Mouse (Mus musculus) Muller cell, postnatal 12 days (primary cell): Measurements from ENCODE around the gene Rnf10.

Experiments used
- DNase-seq: peaks from one replicate; pipeline ENCODE4 v3.0.0-alpha.2; 2015; ENCODE audit errors: inconsistent ontology term

Rnf10 gene

GRCm38 (mm10) chr5:115235323-115235771 is 37.4 kb downstream of the Rnf10 start:
- DNase-seq, result peak; percentile 93

- DNase-seq, result no peak
Observed at GRCm38 (mm10) chr5:115234519-115234918, 38.2 kb downstream of the Rnf10 start.

- no peak for DNase-seq
Observed at GRCm38 (mm10) chr5:115233031-115233780, 39.5 kb downstream of the Rnf10 start.

GRCm38 (mm10) chr5:115232516-115232915 is 40.2 kb downstream of the Rnf10 start:
- no peak for DNase-seq

- DNase-seq, result no peak
Observed at GRCm38 (mm10) chr5:115231552-115232120, 41.1 kb downstream of the Rnf10 start.

GRCm38 (mm10) chr5:115230830-115231551 is 41.7 kb downstream of the Rnf10 start:
- DNase-seq, result no peak

- DNase-seq, result no peak
Observed at GRCm38 (mm10) chr5:115222485-115222884, 50.2 kb downstream of the Rnf10 start.

GRCm38 (mm10) chr5:115220931-115221640 is 51.6 kb downstream of the Rnf10 start:
- DNase-seq, result no peak

- DNase-seq, result no peak
Observed at GRCm38 (mm10) chr5:115217998-115218397, 54.7 kb downstream of the Rnf10 start.

GRCm38 (mm10) chr5:115215273-115216185 is 57.2 kb downstream of the Rnf10 start:
- no peak for DNase-seq

GRCm38 (mm10) chr5:115214864-115215263 is 57.8 kb downstream of the Rnf10 start:
- peak; percentile 46 for DNase-seq

GRCm38 (mm10) chr5:115212861-115213260 is 59.8 kb downstream of the Rnf10 start:
- no peak for DNase-seq

GRCm38 (mm10) chr5:115212451-115212850 is 60.2 kb downstream of the Rnf10 start:
- DNase-seq, result no peak

- no peak for DNase-seq
Observed at GRCm38 (mm10) chr5:115210380-115210779, 62.3 kb downstream of the Rnf10 start.

GRCm38 (mm10) chr5:115208601-115209000 is 64.1 kb downstream of the Rnf10 start:
- no peak for DNase-seq

GRCm38 (mm10) chr5:115207892-115208291 is 64.8 kb downstream of the Rnf10 start:
- no peak for DNase-seq

- no peak for DNase-seq
Observed at GRCm38 (mm10) chr5:115207244-115207643, 65.5 kb downstream of the Rnf10 start.

GRCm38 (mm10) chr5:115204562-115205311 is 68.0 kb downstream of the Rnf10 start:
- DNase-seq, result peak; percentile 67

GRCm38 (mm10) chr5:115203735-115204561 is 68.8 kb downstream of the Rnf10 start:
- peak; percentile 40 for DNase-seq
